Mouse (Mus musculus) kidney, adult 2 months (tissue): Measurements from ENCODE around the gene Fam221a. TPM values are rescaled to one million over a fixed set of nuclear protein-coding genes. Genes with fewer than 3 reads are reported as not detected.
A peak's percentile ranks its signal among the peaks of the same experiment; 100 is the strongest.

Experiments used
- DNase-seq: peaks from one replicate; pipeline ENCODE4 v3.0.0; 2021
- H3K27ac ChIP-seq: fragments of 200-500 bp; 2 replicates; pipeline ENCODE4 v1.5.1; 2012; ENCODE audit warnings: low read depth, low read length, control low read depth, inconsistent platforms; ENCODE audit not compliant: insufficient read depth
- H3K27me3 ChIP-seq: fragments of 200-500 bp; replicated peaks from 2 replicates; pipeline ENCODE4 v1.6.1; 2012; ENCODE audit warnings: mild to moderate bottlenecking, moderate library complexity, low read length, inconsistent platforms; ENCODE audit not compliant: control insufficient read depth, insufficient read depth
- H3K36me3 ChIP-seq: fragments of 200-500 bp; 2 replicates; pipeline ENCODE4 v1.6.1; 2012; ENCODE audit warnings: mild to moderate bottlenecking, moderate library complexity, low read length, inconsistent platforms; ENCODE audit not compliant: control insufficient read depth, insufficient read depth
- H3K4me1 ChIP-seq: fragments of 200-500 bp; 2 replicates; pipeline ENCODE4 v1.6.1; 2011; ENCODE audit warnings: low read length; ENCODE audit not compliant: control insufficient read depth, insufficient read depth
- H3K4me3 ChIP-seq: fragments of 200-500 bp; 2 replicates; pipeline ENCODE4 v1.5.1; 2011; ENCODE audit warnings: mild to moderate bottlenecking, low read depth, low read length, control low read depth; ENCODE audit not compliant: insufficient read depth
- CTCF ChIP-seq: fragments of 200-500 bp; conservative IDR thresholded peaks from 2 replicates; pipeline ENCODE4 v1.5.1; 2011; ENCODE audit warnings: low read depth, mild to moderate bottlenecking, control low read depth, low read length, moderate library complexity, mixed read lengths; ENCODE audit not compliant: insufficient read depth, insufficient read length
- POLR2A ChIP-seq: fragments of 200-500 bp; IDR thresholded peaks from one replicate; pipeline ENCODE4 v1.6.1; 2011; ENCODE audit warnings: low read depth, low read length, control low read depth
- WGBS: fragments of 180-500 bp; shearing (Covaris S2); methylation state at CpG from one replicate; pipeline ENCODE4 v1.1.7; 2018; 5-methylcytosine and 5-hydroxymethylcytosine counted together
- polyA plus RNA-seq: library from polyadenylated mRNA; depleted of rRNA; stranded (reverse); fragments of >200 nt; gene quantifications from 2 replicates; pipeline ENCODE4 v1.2.3, GENCODE M21; 2012

The Fam221a gene
- polyA plus RNA-seq, 1 experiment, result 2.3 TPM

DNA sequence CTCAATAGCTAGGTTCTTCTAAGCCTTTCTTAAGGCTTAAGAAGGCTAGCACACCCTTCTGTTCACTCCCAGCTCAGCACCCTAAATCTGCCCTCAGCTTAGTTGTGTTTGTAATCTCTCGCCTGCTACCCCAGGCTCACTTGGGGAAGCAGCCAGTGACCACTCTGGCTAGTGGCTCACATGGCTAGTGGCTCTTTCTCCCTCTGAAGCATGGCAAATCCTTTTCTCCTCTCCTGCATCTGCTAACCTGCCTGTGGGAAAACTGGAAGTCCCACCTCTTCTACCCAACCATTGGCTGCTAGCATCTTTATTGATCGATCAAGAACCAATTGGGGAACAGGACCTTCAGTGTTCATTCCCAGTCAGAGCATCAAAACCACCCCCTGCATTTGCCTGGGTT is 43.0 kb upstream of the Fam221a start:
- Histone ChIP-seq H3K27me3 (no peaks in the 10 kb centered on the region), H3K4me3 (no peak overlapping the region), H3K36me3 (no peaks in the 10 kb centered on the region), H3K4me1 (peaks cover 4% of the 10 kb centered on the region; the same call in 1 of the 2 replicates), H3K27ac (no peak overlapping the region)
- DNase-seq, result no peak
- WGBS, result 81% methylated on average over 2 of the region's 2 CpGs
- TF ChIP-seq CTCF, result no peak
- no peak for TF ChIP-seq POLR2A

- Histone ChIP-seq H3K4me3 (no peak overlapping the region), H3K36me3 (no peaks in the 10 kb centered on the region), H3K27ac (no peak overlapping the region), H3K27me3 (no peaks in the 10 kb centered on the region), H3K4me1 (no peaks in the 10 kb centered on the region)
- WGBS, result 70% methylated on average over 1 of the region's 1 CpGs
- TF ChIP-seq CTCF (no peak), POLR2A (no peak)
- DNase-seq, result no peak
Measured at GRCm38 (mm10) chr6:49325294-49325693, 42.2 kb upstream of the Fam221a start.

DNA sequence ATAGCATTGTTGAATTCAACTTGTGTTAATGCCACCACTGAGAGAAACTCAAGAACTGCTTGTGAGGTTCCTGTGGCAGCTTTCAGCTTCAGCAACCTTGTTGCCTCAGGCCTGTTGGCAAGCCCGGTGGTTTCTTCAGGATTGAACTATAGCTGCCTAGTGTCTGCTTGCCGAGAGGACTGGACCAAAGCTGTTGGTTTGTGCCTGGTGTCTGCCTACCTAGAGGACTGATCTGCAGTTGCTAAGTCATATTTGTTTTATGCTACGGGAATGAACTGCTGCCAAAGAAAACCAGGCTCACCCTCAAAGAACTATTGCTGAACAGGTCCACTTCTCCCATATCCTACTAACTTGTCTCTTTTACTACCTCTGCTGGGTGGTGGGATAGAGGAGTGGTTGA is 40.7 kb upstream of the Fam221a start:
- TF ChIP-seq POLR2A (no peak), CTCF (no peak)
- H3K27me3 ChIP-seq, result no peaks in the 10 kb centered on the region
- H3K4me3 ChIP-seq, result no peak overlapping the region
- H3K27ac ChIP-seq, result no peak overlapping the region
- 57% methylated on average over 3 of the region's 3 CpGs for WGBS
- H3K36me3 ChIP-seq, result no peaks in the 10 kb centered on the region
- peak; percentile 14 for DNase-seq
- H3K4me1 ChIP-seq, result no peaks in the 10 kb centered on the region

- TF ChIP-seq CTCF, result no peak
- TF ChIP-seq POLR2A, result no peak
- no peaks in the 10 kb centered on the region for H3K4me1 ChIP-seq
- no peaks in the 10 kb centered on the region for H3K36me3 ChIP-seq
- DNase-seq, result no peak
- H3K27ac ChIP-seq, result peak overlapping the region; percentile 14; the same call in 1 of the 2 replicates
- no peak overlapping the region for H3K4me3 ChIP-seq
- WGBS, result 63% methylated on average over 5 of the region's 5 CpGs
- H3K27me3 ChIP-seq, result no peaks in the 10 kb centered on the region
Measured at GRCm38 (mm10) chr6:49331369-49332059, 36.0 kb upstream of the Fam221a start.

- H3K27me3 ChIP-seq, result no peaks in the 10 kb centered on the region
- TF ChIP-seq POLR2A (no peak), CTCF (no peak)
- H3K27ac ChIP-seq, result no peak overlapping the region
- no peaks in the 10 kb centered on the region for H3K36me3 ChIP-seq
- H3K4me3 ChIP-seq, result no peak overlapping the region
- WGBS, result 73% methylated on average over 13 of the region's 13 CpGs
- H3K4me1 ChIP-seq, result no peaks in the 10 kb centered on the region
- no peak for DNase-seq
Measured at GRCm38 (mm10) chr6:49332060-49332370, 35.5 kb upstream of the Fam221a start.

GRCm38 (mm10) chr6:49338566-49338965 is 29.0 kb upstream of the Fam221a start:
- TF ChIP-seq POLR2A (no peak), CTCF (no peak)
- WGBS, result 67% methylated on average over 9 of the region's 9 CpGs

DNA sequence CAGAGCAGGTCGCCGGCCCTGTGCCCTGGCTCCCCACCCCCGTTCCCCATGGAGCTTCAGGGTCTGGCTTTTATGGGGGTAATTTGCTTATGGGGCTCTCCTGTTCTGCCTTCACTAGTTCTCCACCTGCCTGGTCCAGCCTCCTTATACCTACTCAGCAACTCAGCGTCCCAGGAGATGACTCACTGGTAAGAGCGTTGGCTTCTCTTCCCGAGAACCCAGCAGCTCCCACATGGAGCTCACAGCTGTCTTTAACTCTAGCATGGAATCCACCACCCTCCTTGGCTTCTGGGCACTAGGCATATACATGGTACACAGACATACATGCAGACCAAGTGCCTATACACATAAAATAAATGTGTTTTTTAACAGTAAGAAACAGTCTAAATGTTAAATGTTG is 28.4 kb upstream of the Fam221a start:
- DNase-seq, result no peak
- no peaks in the 10 kb centered on the region for H3K4me1 ChIP-seq
- WGBS, result 55% methylated on average over 6 of the region's 6 CpGs
- H3K27me3 ChIP-seq, result no peaks in the 10 kb centered on the region
- no peak for TF ChIP-seq POLR2A
- no peak for TF ChIP-seq CTCF
- H3K27ac ChIP-seq, result no peak overlapping the region
- H3K36me3 ChIP-seq, result no peaks in the 10 kb centered on the region
- H3K4me3 ChIP-seq, result no peak overlapping the region

More at GRCm38 (mm10) chr6:49338566-49338965, 29.0 kb upstream of the Fam221a start:
- H3K27ac ChIP-seq, result no peak overlapping the region
- no peak for DNase-seq
- H3K4me3 ChIP-seq, result no peak overlapping the region
- H3K27me3 ChIP-seq, result no peaks in the 10 kb centered on the region
- no peaks in the 10 kb centered on the region for H3K4me1 ChIP-seq
- no peaks in the 10 kb centered on the region for H3K36me3 ChIP-seq
